Mouse (Mus musculus): ENCODE measurements around the gene Cdca4. TPM values are rescaled to one million over a fixed set of nuclear protein-coding genes. Genes with fewer than 3 reads are reported as not detected.
A peak's percentile ranks its signal among the peaks of the same experiment; 100 is the strongest.

Gene Cdca4
- polyA plus RNA-seq, 1 experiment from 2014 or later = 146 TPM

- 0 out of 2 replicates have a peak, but pooled peaks cover 3% of the 10 kb centered on the region for H3K4me1 ChIP-seq (replicated peaks; ENCODE audit: control insufficient read depth, insufficient read depth, low read length)
- no peaks in the 10 kb centered on the region for H3K9me3 ChIP-seq (ENCODE audit: control insufficient read depth, low read length)
- ATAC-seq (ENCODE audit: low FRiP score) = peak; percentile 29; the same call in 1 of the 2 replicates
- H3K27me3 ChIP-seq (ENCODE audit: control insufficient read depth, insufficient read depth, low read length) = peaks cover 18% of the 10 kb centered on the region
- DNase-seq (ENCODE audit: low spot score) = peak; percentile 85
- H3K27ac ChIP-seq (ENCODE audit: low read depth, low read length) = no peak overlapping the region
- no peak overlapping the region for H3K4me3 ChIP-seq (ENCODE audit: low read depth, low read length)
- H3K36me3 ChIP-seq (ENCODE audit: control insufficient read depth, insufficient read depth, low read length) = no peaks in the 10 kb centered on the region
- WGBS = 21% methylated on average over 4 of the region's 4 CpGs
- H3K4me2 ChIP-seq (replicated peaks; ENCODE audit: low read depth, low read length) = no peak overlapping the region
- no peak overlapping the region for H3K9ac ChIP-seq (ENCODE audit: low read depth, low read length)
Measured at GRCm38 (mm10) chr12:112800476-112800875, 28.7 kb downstream of the Cdca4 start.

GRCm38 (mm10) chr12:112799237-112799970 lies 29.8 kb downstream of the Cdca4 start:
- Histone ChIP-seq H3K4me3 (ENCODE audit: low read depth, low read length) (no peak overlapping the region), H3K9me3 (ENCODE audit: control insufficient read depth, low read length) (no peaks in the 10 kb centered on the region), H3K36me3 (ENCODE audit: control insufficient read depth, insufficient read depth, low read length) (no peaks in the 10 kb centered on the region), H3K4me2 (replicated peaks; ENCODE audit: low read depth, low read length) (no peak overlapping the region), H3K27ac (ENCODE audit: low read depth, low read length) (no peak overlapping the region), H3K9ac (ENCODE audit: low read depth, low read length) (no peak overlapping the region), H3K4me1 (replicated peaks; ENCODE audit: control insufficient read depth, insufficient read depth, low read length) (0 out of 2 replicates have a peak, but pooled peaks cover 3% of the 10 kb centered on the region), H3K27me3 (ENCODE audit: control insufficient read depth, insufficient read depth, low read length) (peaks cover 18% of the 10 kb centered on the region)
- DNase-seq (ENCODE audit: low spot score) = no peak
- 86% methylated on average over 10 of the region's 10 CpGs for WGBS
- no peak for ATAC-seq (ENCODE audit: low FRiP score)

- H3K36me3 ChIP-seq (ENCODE audit: control insufficient read depth, insufficient read depth, low read length) = no peaks in the 10 kb centered on the region
- H3K4me1 ChIP-seq (replicated peaks; ENCODE audit: control insufficient read depth, insufficient read depth, low read length) = 0 out of 2 replicates have a peak, but pooled peaks cover 3% of the 10 kb centered on the region
- H3K4me3 ChIP-seq (ENCODE audit: low read depth, low read length) = no peak overlapping the region
- H3K27ac ChIP-seq (ENCODE audit: low read depth, low read length) = no peak overlapping the region
- DNase-seq (ENCODE audit: low spot score) (no peak), ATAC-seq (ENCODE audit: low FRiP score) (no peak)
- 75% methylated on average over 5 of the region's 5 CpGs for WGBS
- H3K9me3 ChIP-seq (ENCODE audit: control insufficient read depth, low read length) = no peaks in the 10 kb centered on the region
- H3K9ac ChIP-seq (ENCODE audit: low read depth, low read length) = no peak overlapping the region
- H3K4me2 ChIP-seq (replicated peaks; ENCODE audit: low read depth, low read length) = no peak overlapping the region
- H3K27me3 ChIP-seq (ENCODE audit: control insufficient read depth, insufficient read depth, low read length) = peaks cover 18% of the 10 kb centered on the region
Measured at GRCm38 (mm10) chr12:112798716-112799115, 30.5 kb downstream of the Cdca4 start.

GRCm38 (mm10) chr12:112798332-112798681 lies 30.9 kb downstream of the Cdca4 start:
- peaks cover 18% of the 10 kb centered on the region for H3K27me3 ChIP-seq (ENCODE audit: control insufficient read depth, insufficient read depth, low read length)
- ATAC-seq (ENCODE audit: low FRiP score) (no peak), DNase-seq (ENCODE audit: low spot score) (no peak)
- H3K4me1 ChIP-seq (replicated peaks; ENCODE audit: control insufficient read depth, insufficient read depth, low read length) = 0 out of 2 replicates have a peak, but pooled peaks cover 3% of the 10 kb centered on the region
- no peak overlapping the region for H3K9ac ChIP-seq (ENCODE audit: low read depth, low read length)
- H3K9me3 ChIP-seq (ENCODE audit: control insufficient read depth, low read length) = no peaks in the 10 kb centered on the region
- no peak overlapping the region for H3K27ac ChIP-seq (ENCODE audit: low read depth, low read length)
- H3K4me3 ChIP-seq (ENCODE audit: low read depth, low read length) = no peak overlapping the region
- 49% methylated on average over 5 of the region's 5 CpGs for WGBS
- H3K36me3 ChIP-seq (ENCODE audit: control insufficient read depth, insufficient read depth, low read length) = no peaks in the 10 kb centered on the region
- H3K4me2 ChIP-seq (replicated peaks; ENCODE audit: low read depth, low read length) = no peak overlapping the region

GRCm38 (mm10) chr12:112797672-112798331 lies 31.4 kb downstream of the Cdca4 start:
- peaks cover 18% of the 10 kb centered on the region for H3K27me3 ChIP-seq (ENCODE audit: control insufficient read depth, insufficient read depth, low read length)
- H3K27ac ChIP-seq (ENCODE audit: low read depth, low read length) = no peak overlapping the region
- ATAC-seq (ENCODE audit: low FRiP score) (no peak), DNase-seq (ENCODE audit: low spot score) (no peak)
- no peaks in the 10 kb centered on the region for H3K9me3 ChIP-seq (ENCODE audit: control insufficient read depth, low read length)
- H3K4me3 ChIP-seq (ENCODE audit: low read depth, low read length) = no peak overlapping the region
- H3K36me3 ChIP-seq (ENCODE audit: control insufficient read depth, insufficient read depth, low read length) = no peaks in the 10 kb centered on the region
- H3K4me1 ChIP-seq (replicated peaks; ENCODE audit: control insufficient read depth, insufficient read depth, low read length) = 0 out of 2 replicates have a peak, but pooled peaks cover 3% of the 10 kb centered on the region
- 69% methylated on average over 15 of the region's 15 CpGs for WGBS
- no peak overlapping the region for H3K4me2 ChIP-seq (replicated peaks; ENCODE audit: low read depth, low read length)
- H3K9ac ChIP-seq (ENCODE audit: low read depth, low read length) = no peak overlapping the region

GRCm38 (mm10) chr12:112796551-112797510 lies 32.4 kb downstream of the Cdca4 start:
- H3K36me3 ChIP-seq (ENCODE audit: control insufficient read depth, insufficient read depth, low read length) = no peaks in the 10 kb centered on the region
- 0 out of 2 replicates have a peak, but pooled peaks cover 2% of the 10 kb centered on the region for H3K4me1 ChIP-seq (replicated peaks; ENCODE audit: control insufficient read depth, insufficient read depth, low read length)
- ATAC-seq (ENCODE audit: low FRiP score) (no peak), DNase-seq (ENCODE audit: low spot score) (no peak)
- WGBS = 48% methylated on average over 17 of the region's 17 CpGs
- H3K27me3 ChIP-seq (ENCODE audit: control insufficient read depth, insufficient read depth, low read length) = peaks cover 13% of the 10 kb centered on the region
- no peak overlapping the region for H3K4me2 ChIP-seq (replicated peaks; ENCODE audit: low read depth, low read length)
- H3K9ac ChIP-seq (ENCODE audit: low read depth, low read length) = no peak overlapping the region
- no peaks in the 10 kb centered on the region for H3K9me3 ChIP-seq (ENCODE audit: control insufficient read depth, low read length)
- H3K27ac ChIP-seq (ENCODE audit: low read depth, low read length) = no peak overlapping the region
- no peak overlapping the region for H3K4me3 ChIP-seq (ENCODE audit: low read depth, low read length)

- no peak overlapping the region for H3K4me2 ChIP-seq (replicated peaks; ENCODE audit: low read depth, low read length)
- H3K9ac ChIP-seq (ENCODE audit: low read depth, low read length) = no peak overlapping the region
Measured at GRCm38 (mm10) chr12:112795466-112796104, 33.6 kb downstream of the Cdca4 start.

GRCm38 (mm10) chr12:112794998-112795397 lies 34.2 kb downstream of the Cdca4 start:
- Histone ChIP-seq H3K4me3 (ENCODE audit: low read depth, low read length) (no peak overlapping the region), H3K4me1 (replicated peaks; ENCODE audit: control insufficient read depth, insufficient read depth, low read length) (no peaks in the 10 kb centered on the region), H3K27me3 (ENCODE audit: control insufficient read depth, insufficient read depth, low read length) (no peaks in the 10 kb centered on the region), H3K9ac (ENCODE audit: low read depth, low read length) (no peak overlapping the region), H3K27ac (ENCODE audit: low read depth, low read length) (no peak overlapping the region), H3K36me3 (ENCODE audit: control insufficient read depth, insufficient read depth, low read length) (no peaks in the 10 kb centered on the region), H3K9me3 (ENCODE audit: control insufficient read depth, low read length) (no peaks in the 10 kb centered on the region), H3K4me2 (replicated peaks; ENCODE audit: low read depth, low read length) (no peak overlapping the region)
- ATAC-seq (ENCODE audit: low FRiP score) = no peak
- no peak for DNase-seq (ENCODE audit: low spot score)
- 88% methylated on average over 5 of the region's 5 CpGs for WGBS

More at GRCm38 (mm10) chr12:112795466-112796104, 33.6 kb downstream of the Cdca4 start:
- no peaks in the 10 kb centered on the region for H3K36me3 ChIP-seq (ENCODE audit: control insufficient read depth, insufficient read depth, low read length)
- no peak for ATAC-seq (ENCODE audit: low FRiP score)
- WGBS = 67% methylated on average over 15 of the region's 18 CpGs
- H3K4me1 ChIP-seq (replicated peaks; ENCODE audit: control insufficient read depth, insufficient read depth, low read length) = no peaks in the 10 kb centered on the region
- H3K4me3 ChIP-seq (ENCODE audit: low read depth, low read length) = no peak overlapping the region
- H3K27ac ChIP-seq (ENCODE audit: low read depth, low read length) = no peak overlapping the region
- peaks cover under 1% of the 10 kb centered on the region for H3K27me3 ChIP-seq (ENCODE audit: control insufficient read depth, insufficient read depth, low read length)
- H3K9me3 ChIP-seq (ENCODE audit: control insufficient read depth, low read length) = no peaks in the 10 kb centered on the region
- no peak for DNase-seq (ENCODE audit: low spot score)

All from hindbrain, embryonic 11.5 days (tissue).